Mouse (Mus musculus) megakaryocyte, embryonic 14.5 days (primary cell): Measurements from ENCODE around the gene Rac3.

ENCODE experiments used
- FLI1 ChIP-seq: IDR thresholded peaks from 2 replicates; pipeline ENCODE4 v1.6.1; 2012; ENCODE audit warnings: low read length, inconsistent platforms, mixed read lengths
- GATA1 ChIP-seq: IDR thresholded peaks from 3 replicates; pipeline ENCODE4 v1.6.1; 2012; ENCODE audit warnings: mixed read lengths, low read length, inconsistent platforms, borderline replicate concordance

DNA sequence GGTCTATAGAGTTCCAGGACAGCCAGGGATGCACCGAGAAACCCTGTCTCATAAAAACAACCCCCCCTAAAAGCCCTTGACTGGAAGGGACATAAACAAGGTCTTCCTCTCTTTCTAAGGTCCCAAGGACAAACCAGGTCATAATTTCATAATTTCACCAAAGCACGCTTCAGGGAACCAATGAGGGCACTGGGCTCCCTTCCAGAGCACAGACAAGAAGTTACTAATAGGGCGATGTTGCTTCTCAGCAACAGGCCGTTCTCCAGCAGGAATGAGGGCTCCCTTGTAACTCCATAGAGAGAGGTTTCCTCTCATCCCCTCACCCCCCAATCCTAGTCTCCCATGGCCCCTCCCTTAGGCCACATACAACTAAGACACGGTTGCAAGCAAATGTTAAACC lies 19.7 kb downstream of the Rac3 start:
- TF ChIP-seq GATA1 (no peak), FLI1 (no peak)
